Mouse (Mus musculus): ENCODE results near the gene Mecom. TPM values are rescaled to one million over a fixed set of nuclear protein-coding genes. Genes with fewer than 3 reads are reported as not detected.

Gene Mecom
- total RNA-seq, 1 experiment: 2.3 TPM

- Histone ChIP-seq H3K27ac (ENCODE audit: insufficient read depth, low read depth, low read length, poor library complexity, severe bottlenecking) (no peak overlapping the region), H3K4me3 (ENCODE audit: insufficient read depth in 1 of 2, low read depth in 1 of 2, low read length in 2 of 2, poor library complexity in 1 of 2, severe bottlenecking in 1 of 2) (no peak overlapping the region), H3K36me3 (ENCODE audit: control insufficient read depth, insufficient read depth, low read length, poor library complexity, severe bottlenecking) (no peaks in the 10 kb centered on the region), H3K4me1 (ENCODE audit: control insufficient read depth in 2 of 2, insufficient read depth in 2 of 2, low read length in 2 of 2, poor library complexity in 1 of 2) (no peaks in the 10 kb centered on the region), H3K9me3 (ENCODE audit: control insufficient read depth, insufficient read depth, low read depth, low read length) (no peaks in the 10 kb centered on the region), H3K9ac (ENCODE audit: insufficient read depth, low read depth, low read length, poor library complexity, severe bottlenecking) (no peak overlapping the region)
- no peak for TF ChIP-seq CHD2 (IDR thresholded peaks at IDR 0.05; ENCODE audit: low read depth, low read length)
- no peak for TF ChIP-seq HCFC1 (IDR thresholded peaks at IDR 0.05; ENCODE audit: borderline replicate concordance, insufficient read depth, low read length)
- in situ Hi-C loops (cut with MboI; ENCODE audit: low sequenced_read_pairs in 2 of 2, unreplicated experiment in 2 of 2): no loop called here
- DNase-seq (ENCODE audit: low read depth, low spot score): no peak
Measured at GRCm38 (mm10) chr3:30080827-30081226, 467.0 kb downstream of the Mecom start.

DNA sequence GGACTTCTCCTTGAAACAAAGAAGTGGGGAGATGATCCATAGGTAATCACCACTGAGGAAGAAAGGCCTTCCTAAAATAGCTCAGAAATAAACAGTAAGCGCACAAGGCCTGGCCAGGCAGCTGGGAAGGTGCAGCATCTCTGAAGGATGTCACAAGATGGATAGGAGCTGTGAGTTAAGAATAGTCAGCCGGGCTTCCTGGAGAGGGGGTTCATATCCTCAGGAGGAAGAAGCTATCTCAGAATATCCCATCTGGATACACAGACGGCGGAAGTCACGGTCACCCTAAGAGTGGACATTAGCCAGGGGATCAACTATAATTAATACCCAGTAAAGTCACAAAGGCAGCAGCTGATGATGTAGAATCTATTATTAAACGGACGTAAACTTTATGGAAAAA, 471.3 kb downstream of the Mecom start:
- Histone ChIP-seq H3K4me3 (ENCODE audit: insufficient read depth in 1 of 2, low read depth in 1 of 2, low read length in 2 of 2, poor library complexity in 1 of 2, severe bottlenecking in 1 of 2) (no peak overlapping the region), H3K9me3 (ENCODE audit: control insufficient read depth, insufficient read depth, low read depth, low read length) (no peaks in the 10 kb centered on the region), H3K27ac (ENCODE audit: insufficient read depth, low read depth, low read length, poor library complexity, severe bottlenecking) (no peak overlapping the region), H3K36me3 (ENCODE audit: control insufficient read depth, insufficient read depth, low read length, poor library complexity, severe bottlenecking) (no peaks in the 10 kb centered on the region), H3K4me1 (ENCODE audit: control insufficient read depth in 2 of 2, insufficient read depth in 2 of 2, low read length in 2 of 2, poor library complexity in 1 of 2) (no peaks in the 10 kb centered on the region), H3K9ac (ENCODE audit: insufficient read depth, low read depth, low read length, poor library complexity, severe bottlenecking) (no peak overlapping the region)
- TF ChIP-seq ZNF384 (IDR thresholded peaks at IDR 0.05; ENCODE audit: low read depth, low read length): no peak
- TF ChIP-seq CHD2 (IDR thresholded peaks at IDR 0.05; ENCODE audit: low read depth, low read length): no peak
- no peak for TF ChIP-seq ZC3H11A (IDR thresholded peaks at IDR 0.05; ENCODE audit: borderline replicate concordance, low read depth, low read length)
- TF ChIP-seq MAFK (IDR thresholded peaks at IDR 0.05; ENCODE audit: insufficient read depth, low read depth, low read length): no peak
- in situ Hi-C loops (cut with MboI; ENCODE audit: low sequenced_read_pairs in 2 of 2, unreplicated experiment in 2 of 2): no loop called here
- DNase-seq (ENCODE audit: low read depth, low spot score): no peak

DNA sequence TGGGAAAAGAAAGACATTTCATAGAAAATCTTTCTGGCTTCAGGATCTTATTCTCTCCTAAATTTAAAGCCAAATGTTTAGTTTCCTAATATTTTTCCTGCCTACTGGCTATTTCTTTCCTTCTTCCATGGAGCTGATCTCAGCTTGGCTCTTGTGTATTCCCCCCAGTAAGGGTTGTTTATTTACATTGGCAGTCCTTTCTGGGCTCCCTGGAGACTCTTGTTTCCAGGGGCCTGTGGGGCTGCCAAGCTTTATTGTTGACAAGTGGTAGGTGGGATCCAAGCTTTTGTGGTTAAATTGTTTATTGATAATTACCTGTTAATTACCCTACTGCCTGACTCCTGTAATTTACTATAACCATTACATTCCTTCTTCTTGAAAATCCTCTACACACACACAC, 476.5 kb downstream of the Mecom start:
- Histone ChIP-seq H3K36me3 (ENCODE audit: control insufficient read depth, insufficient read depth, low read length, poor library complexity, severe bottlenecking) (no peaks in the 10 kb centered on the region), H3K4me3 (ENCODE audit: insufficient read depth in 1 of 2, low read depth in 1 of 2, low read length in 2 of 2, poor library complexity in 1 of 2, severe bottlenecking in 1 of 2) (no peak overlapping the region), H3K9ac (ENCODE audit: insufficient read depth, low read depth, low read length, poor library complexity, severe bottlenecking) (no peak overlapping the region), H3K4me1 (ENCODE audit: control insufficient read depth in 2 of 2, insufficient read depth in 2 of 2, low read length in 2 of 2, poor library complexity in 1 of 2) (no peaks in the 10 kb centered on the region), H3K27ac (ENCODE audit: insufficient read depth, low read depth, low read length, poor library complexity, severe bottlenecking) (no peak overlapping the region), H3K9me3 (ENCODE audit: control insufficient read depth, insufficient read depth, low read depth, low read length) (no peaks in the 10 kb centered on the region)
- no peak for TF ChIP-seq HCFC1 (IDR thresholded peaks at IDR 0.05; ENCODE audit: borderline replicate concordance, insufficient read depth, low read length)
- no peak for TF ChIP-seq ZNF384 (IDR thresholded peaks at IDR 0.05; ENCODE audit: low read depth, low read length)
- TF ChIP-seq MAFK (IDR thresholded peaks at IDR 0.05; ENCODE audit: insufficient read depth, low read depth, low read length): no peak
- no peak for TF ChIP-seq ZC3H11A (IDR thresholded peaks at IDR 0.05; ENCODE audit: borderline replicate concordance, low read depth, low read length)
- TF ChIP-seq CHD2 (IDR thresholded peaks at IDR 0.05; ENCODE audit: low read depth, low read length): no peak
- in situ Hi-C loops (cut with MboI; ENCODE audit: low sequenced_read_pairs in 2 of 2, unreplicated experiment in 2 of 2): no loop called here
- DNase-seq (ENCODE audit: low read depth, low spot score): no peak

DNA sequence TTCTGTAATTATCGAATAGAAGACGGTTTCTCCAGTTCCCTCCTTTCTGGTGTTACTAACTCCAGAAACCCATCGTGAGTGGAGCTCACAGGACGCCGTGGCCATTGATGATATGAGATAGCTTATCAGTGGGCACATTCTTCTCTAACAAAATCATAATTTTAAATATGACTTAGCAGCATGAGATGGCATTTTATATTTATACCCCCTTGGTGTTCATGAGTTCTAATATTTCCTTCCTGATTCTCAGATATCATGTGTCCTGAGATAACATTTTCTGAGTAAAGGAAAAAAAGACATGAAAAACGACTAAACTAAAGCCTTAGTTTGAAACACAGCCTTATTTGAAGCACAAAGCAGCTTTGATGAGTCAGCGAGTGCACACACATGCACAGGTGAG, 481.3 kb downstream of the Mecom start:
- Histone ChIP-seq H3K9ac (ENCODE audit: insufficient read depth, low read depth, low read length, poor library complexity, severe bottlenecking) (no peak overlapping the region), H3K9me3 (ENCODE audit: control insufficient read depth, insufficient read depth, low read depth, low read length) (no peaks in the 10 kb centered on the region), H3K27ac (ENCODE audit: insufficient read depth, low read depth, low read length, poor library complexity, severe bottlenecking) (no peak overlapping the region), H3K4me1 (ENCODE audit: control insufficient read depth in 2 of 2, insufficient read depth in 2 of 2, low read length in 2 of 2, poor library complexity in 1 of 2) (no peaks in the 10 kb centered on the region), H3K36me3 (ENCODE audit: control insufficient read depth, insufficient read depth, low read length, poor library complexity, severe bottlenecking) (no peaks in the 10 kb centered on the region), H3K4me3 (ENCODE audit: insufficient read depth in 1 of 2, low read depth in 1 of 2, low read length in 2 of 2, poor library complexity in 1 of 2, severe bottlenecking in 1 of 2) (no peak overlapping the region)
- DNase-seq (ENCODE audit: low read depth, low spot score): no peak
- in situ Hi-C loops (cut with MboI; ENCODE audit: low sequenced_read_pairs in 2 of 2, unreplicated experiment in 2 of 2): no loop called here
- no peak for TF ChIP-seq CHD2 (IDR thresholded peaks at IDR 0.05; ENCODE audit: low read depth, low read length)
- no peak for TF ChIP-seq MAFK (IDR thresholded peaks at IDR 0.05; ENCODE audit: insufficient read depth, low read depth, low read length)
- TF ChIP-seq ZC3H11A (IDR thresholded peaks at IDR 0.05; ENCODE audit: borderline replicate concordance, low read depth, low read length): no peak
- no peak for TF ChIP-seq HCFC1 (IDR thresholded peaks at IDR 0.05; ENCODE audit: borderline replicate concordance, insufficient read depth, low read length)
- no peak for TF ChIP-seq ZNF384 (IDR thresholded peaks at IDR 0.05; ENCODE audit: low read depth, low read length)

- no peak overlapping the region for H3K27ac ChIP-seq (ENCODE audit: insufficient read depth, low read depth, low read length, poor library complexity, severe bottlenecking)
- in situ Hi-C loops (cut with MboI; ENCODE audit: low sequenced_read_pairs in 2 of 2, unreplicated experiment in 2 of 2): no loop called here
- no peak overlapping the region for H3K4me3 ChIP-seq (ENCODE audit: insufficient read depth in 1 of 2, low read depth in 1 of 2, low read length in 2 of 2, poor library complexity in 1 of 2, severe bottlenecking in 1 of 2)
- H3K9ac ChIP-seq (ENCODE audit: insufficient read depth, low read depth, low read length, poor library complexity, severe bottlenecking): no peak overlapping the region
- no peaks in the 10 kb centered on the region for H3K36me3 ChIP-seq (ENCODE audit: control insufficient read depth, insufficient read depth, low read length, poor library complexity, severe bottlenecking)
- DNase-seq (ENCODE audit: low read depth, low spot score): no peak
- H3K4me1 ChIP-seq (ENCODE audit: control insufficient read depth in 2 of 2, insufficient read depth in 2 of 2, low read length in 2 of 2, poor library complexity in 1 of 2): no peaks in the 10 kb centered on the region
- TF ChIP-seq ZNF384 (IDR thresholded peaks at IDR 0.05; ENCODE audit: low read depth, low read length) (no peak), CHD2 (IDR thresholded peaks at IDR 0.05; ENCODE audit: low read depth, low read length) (no peak), ZC3H11A (IDR thresholded peaks at IDR 0.05; ENCODE audit: borderline replicate concordance, low read depth, low read length) (no peak), MAFK (IDR thresholded peaks at IDR 0.05; ENCODE audit: insufficient read depth, low read depth, low read length) (no peak)
- no peaks in the 10 kb centered on the region for H3K9me3 ChIP-seq (ENCODE audit: control insufficient read depth, insufficient read depth, low read depth, low read length)
Measured at GRCm38 (mm10) chr3:30060058-30060457, 487.8 kb downstream of the Mecom start.
